Mouse (Mus musculus): Measurements from ENCODE around the gene Eid2b. TPM values are rescaled to one million over a fixed set of nuclear protein-coding genes. Genes with fewer than 3 reads are reported as not detected.
A peak's percentile ranks its signal among the peaks of the same experiment; 100 is the strongest.

The Eid2b gene
- total and polyA plus RNA-seq, 3 experiments, result 3.2 to 5.3 TPM; not detected in 1

DNA sequence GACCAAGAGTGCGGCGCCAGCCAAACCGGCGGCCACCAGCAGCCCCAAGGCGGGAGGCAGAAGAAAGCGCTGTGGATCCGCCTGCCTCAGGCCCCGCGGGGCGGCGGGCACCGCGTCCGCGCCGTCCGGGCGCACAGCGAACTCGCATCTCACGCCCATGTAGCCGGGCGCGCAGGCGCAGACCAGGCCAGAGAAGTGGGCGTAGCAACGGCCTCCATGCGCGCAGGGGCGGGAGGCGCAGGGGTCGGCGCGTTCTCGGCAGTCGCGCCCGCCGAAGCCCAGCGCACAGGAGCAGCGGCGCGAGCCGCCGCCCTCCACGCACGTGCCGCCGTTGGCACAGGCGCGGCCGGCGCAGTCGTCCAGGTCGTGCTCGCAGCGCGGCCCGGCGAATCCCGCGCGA, 16.9 kb downstream of the Eid2b start:
- no peaks in the 10 kb centered on the region for H3K4me1 ChIP-seq (ENCODE audit: control insufficient read depth in 1 of 2, insufficient read depth in 2 of 2, low read length in 2 of 2)
- H3K27me3 ChIP-seq (ENCODE audit: control insufficient read depth in 1 of 2, insufficient read depth in 2 of 2, low read length in 2 of 2), result no peaks in the 10 kb centered on the region
- no peak overlapping the region for H3K27ac ChIP-seq (ENCODE audit: control insufficient read depth, low read depth, low read length)
- H3K9ac ChIP-seq (ENCODE audit: control insufficient read depth, low read depth, low read length, poor library complexity, severe bottlenecking), result no peak overlapping the region
- H3K36me3 ChIP-seq (ENCODE audit: control insufficient read depth in 1 of 2, insufficient read depth in 2 of 2, low read length in 2 of 2), result no peaks in the 10 kb centered on the region
- no peak for TF ChIP-seq POLR2AphosphoS2 (IDR thresholded peaks at IDR 0.05; ENCODE audit: low read length)
- TF ChIP-seq MAFK (IDR thresholded peaks at IDR 0.05; ENCODE audit: borderline replicate concordance, low read depth, low read length), result no peak
- no peak for TF ChIP-seq E2F4 (IDR thresholded peaks at IDR 0.05; ENCODE audit: borderline replicate concordance, low read depth, low read length)
- TF ChIP-seq USF2 (IDR thresholded peaks at IDR 0.05; ENCODE audit: borderline replicate concordance in 1 of 2, insufficient read depth in 1 of 2, low read depth in 1 of 2, low read length in 2 of 2), result no peak
- TF ChIP-seq MAX (IDR thresholded peaks at IDR 0.05; ENCODE audit: low read length), result no peak
- no peak for TF ChIP-seq RAD21 (IDR thresholded peaks at IDR 0.05; ENCODE audit: low read depth, low read length)
- TF ChIP-seq NELFE (IDR thresholded peaks at IDR 0.05; ENCODE audit: low read depth, low read length), result no peak
- no peak for TF ChIP-seq BHLHE40 (IDR thresholded peaks at IDR 0.05; ENCODE audit: borderline replicate concordance, low read depth, low read length)
- TF ChIP-seq ETS1 (IDR thresholded peaks at IDR 0.05; ENCODE audit: low read depth, low read length), result no peak
- no peak for TF ChIP-seq MYC (IDR thresholded peaks at IDR 0.05; ENCODE audit: low read depth, low read length)
- no peak for TF ChIP-seq JUND (IDR thresholded peaks at IDR 0.05; ENCODE audit: low read depth, low read length)
- TF ChIP-seq KAT2A (conservative IDR thresholded peaks at IDR 0.05; ENCODE audit: low read depth, low read length), result no peak
- TF ChIP-seq ZC3H11A (IDR thresholded peaks at IDR 0.05; ENCODE audit: low read depth, low read length), result no peak
- no peak for TF ChIP-seq USF1 (IDR thresholded peaks at IDR 0.05; ENCODE audit: low read depth, low read length)
- no peak for TF ChIP-seq CTCF (IDR thresholded peaks at IDR 0.05 in 2 of 3, conservative IDR thresholded peaks at IDR 0.05 in 1 of 3; ENCODE audit: control insufficient read depth in 1 of 3, insufficient read depth in 1 of 3, low read depth in 2 of 3, low read length in 3 of 3, poor library complexity in 1 of 3, severe bottlenecking in 1 of 3)
- no peak for TF ChIP-seq MYB (IDR thresholded peaks at IDR 0.05; ENCODE audit: low read depth, low read length)
- no peak for DNase-seq (ENCODE audit: low read depth, low spot score)
- H3K9me3 ChIP-seq (replicated peaks; ENCODE audit: insufficient read depth, low read length), result no peaks in the 10 kb centered on the region
- no peak overlapping the region for H3K4me3 ChIP-seq (ENCODE audit: control insufficient read depth in 1 of 2, insufficient read depth in 1 of 2, low read depth in 2 of 2, low read length in 2 of 2)
- H3K79me2 ChIP-seq (ENCODE audit: control insufficient read depth, insufficient read depth, low read length, poor library complexity), result no peaks in the 10 kb centered on the region

DNA sequence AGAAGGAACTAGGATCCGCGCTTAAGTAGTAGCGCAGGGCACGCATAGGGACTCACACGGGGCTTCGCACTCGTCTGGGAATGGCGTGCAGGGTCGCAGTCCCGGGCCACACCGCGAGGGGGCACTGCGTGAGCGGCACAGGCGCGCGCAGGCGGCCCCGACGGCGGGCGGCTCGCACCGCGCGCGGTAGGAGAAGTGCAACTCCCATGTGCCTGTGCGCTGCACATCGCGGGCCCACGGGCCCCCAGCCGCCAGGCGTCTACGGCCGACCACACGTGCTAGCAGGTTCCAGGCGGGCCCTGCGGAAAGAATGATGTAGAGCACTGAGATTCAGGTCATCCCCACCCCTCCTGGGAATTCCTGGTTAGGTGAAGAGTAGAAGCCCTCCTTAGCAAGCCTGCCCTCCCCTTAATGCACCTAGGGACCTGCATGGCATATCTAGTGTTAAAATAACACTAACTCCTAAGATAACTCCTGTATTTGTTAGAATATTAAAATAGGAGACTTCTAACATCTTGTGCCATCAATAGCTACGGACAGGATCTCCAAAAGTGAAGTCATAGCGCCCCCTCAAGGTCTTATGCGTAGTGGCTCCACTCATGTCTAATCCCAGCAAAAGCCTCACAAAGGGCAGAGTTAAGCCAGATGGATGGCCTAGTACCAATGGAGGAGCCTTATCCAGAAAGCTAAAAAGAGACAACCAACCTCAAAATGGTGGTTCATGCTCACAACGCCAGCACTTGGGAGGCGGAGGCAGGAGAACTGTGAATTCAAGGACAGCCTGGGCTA, 21.5 kb downstream of the Eid2b start:
- Histone ChIP-seq H3K36me3 (ENCODE audit: control insufficient read depth in 1 of 2, insufficient read depth in 2 of 2, low read length in 2 of 2) (no peaks in the 10 kb centered on the region), H3K9me3 (replicated peaks; ENCODE audit: insufficient read depth, low read length) (no peaks in the 10 kb centered on the region), H3K79me2 (ENCODE audit: control insufficient read depth, insufficient read depth, low read length, poor library complexity) (no peaks in the 10 kb centered on the region), H3K4me3 (ENCODE audit: control insufficient read depth in 1 of 2, insufficient read depth in 1 of 2, low read depth in 2 of 2, low read length in 2 of 2) (no peak overlapping the region), H3K4me1 (ENCODE audit: control insufficient read depth in 1 of 2, insufficient read depth in 2 of 2, low read length in 2 of 2) (no peaks in the 10 kb centered on the region), H3K27ac (ENCODE audit: control insufficient read depth, low read depth, low read length) (no peak overlapping the region), H3K27me3 (ENCODE audit: control insufficient read depth in 1 of 2, insufficient read depth in 2 of 2, low read length in 2 of 2) (no peaks in the 10 kb centered on the region), H3K9ac (ENCODE audit: control insufficient read depth, low read depth, low read length, poor library complexity, severe bottlenecking) (no peak overlapping the region)
- TF ChIP-seq CTCF (IDR thresholded peaks at IDR 0.05 in 2 of 3, conservative IDR thresholded peaks at IDR 0.05 in 1 of 3; ENCODE audit: control insufficient read depth in 1 of 3, insufficient read depth in 1 of 3, low read depth in 2 of 3, low read length in 3 of 3, poor library complexity in 1 of 3, severe bottlenecking in 1 of 3) (peak; percentile 53 to 92 (median 57)), SIN3A (IDR thresholded peaks at IDR 0.05; ENCODE audit: low read length) (0 out of 2 replicates have a peak, but pooled peaks have one; percentile 14), SMC3 (IDR thresholded peaks at IDR 0.05; ENCODE audit: low read depth, low read length) (peak; percentile 83), ZC3H11A (IDR thresholded peaks at IDR 0.05; ENCODE audit: low read depth, low read length) (peak; percentile 84), POLR2AphosphoS5 (IDR thresholded peaks at IDR 0.05; ENCODE audit: borderline replicate concordance, low read depth, low read length) (no peak), RAD21 (IDR thresholded peaks at IDR 0.05; ENCODE audit: low read depth, low read length) (peak; percentile 96), TBP (IDR thresholded peaks at IDR 0.05; ENCODE audit: low read depth, low read length) (no peak), HCFC1 (IDR thresholded peaks at IDR 0.05; ENCODE audit: low read depth, low read length) (no peak)
- peak; percentile 77 for DNase-seq (ENCODE audit: low read depth, low spot score)

All from MEL (cell line).